ENCODE assay signal across 9 mouse cellular contexts in genomic region chr1:152555944-152556573, GRCm38 (mm10).
DNase-seq lines count a peak whose midpoint lies in the region; ATAC-seq and TF ChIP-seq lines count a peak whose summit lies in the region.
"Had no signal": no experiment of that assay in that cellular context is flagged by ENCODE, and none has a peak within 500 bp of the region (broad histone marks: within the 10 kb centered on the region; RNA-seq: fewer than 3 reads in every experiment).

No protein-coding gene starts in this region.

- peaks cover 46% of the 10 kb centered on the region for H3K4me1 ChIP-seq in bone marrow macrophage, adult 2 months (ENCODE audit: control insufficient read depth, insufficient read depth, low read length)
- peaks cover 5% of the 10 kb centered on the region; the same call in 1 of the 2 replicates for H3K4me1 ChIP-seq in hindbrain, embryonic 11.5 days (replicated peaks; ENCODE audit: control insufficient read depth, insufficient read depth, low read length)

- ATAC-seq in hindbrain, embryonic 11.5 days (ENCODE audit: low FRiP score), result peak; percentile 83

- H3K36me3 ChIP-seq in hindbrain, embryonic 11.5 days (ENCODE audit: control insufficient read depth, insufficient read depth, low read length), result no peaks in the 10 kb centered on the region
- H3K36me3 ChIP-seq: G1E had no signal

- H3K27ac ChIP-seq in bone marrow macrophage, adult 2 months (ENCODE audit: insufficient read depth, low read depth, low read length), result peak overlapping the region; percentile 25; the same call in 1 of the 2 replicates
- no peak overlapping the region; the same call in 1 of the 2 replicates for H3K27ac ChIP-seq in hindbrain, embryonic 11.5 days (ENCODE audit: low read depth, low read length)
- peak overlapping the region; percentile 41 for H3K27ac ChIP-seq in left cerebral cortex, adult 2 months

- H3K9me3 ChIP-seq in hindbrain, embryonic 11.5 days (ENCODE audit: control insufficient read depth, low read length), result no peaks in the 10 kb centered on the region

- H3K27me3 ChIP-seq in hindbrain, embryonic 11.5 days (ENCODE audit: control insufficient read depth, insufficient read depth, low read length), result no peaks in the 10 kb centered on the region

- no peak for TF ChIP-seq POLR2A in bone marrow macrophage, adult 2 months (IDR thresholded peaks at IDR 0.05; ENCODE audit: borderline replicate concordance, low read depth, low read length)

- no peak overlapping the region for H3K4me3 ChIP-seq in bone marrow macrophage, adult 2 months (ENCODE audit: insufficient read depth, low read length)
- no peak overlapping the region for H3K4me3 ChIP-seq in hindbrain, embryonic 11.5 days (ENCODE audit: low read depth, low read length)
- no peak overlapping the region for H3K4me3 ChIP-seq in left cerebral cortex, adult 2 months

- intact Hi-C loops in left cerebral cortex, adult 2 months (cut with DNase I), result loop anchor here (5.0 kb wide), 1 partner anchor 66 kb away; no protein-coding TSS in a partner anchor

- DNase-seq in 3T3-L1 (ENCODE audit: low read depth, low spot score), result peak; percentile 98
- DNase-seq in frontal cortex, postnatal 10 days (ENCODE audit: low spot score in 2 of 2), result peak; percentile 56 to 62
- DNase-seq in hindbrain, embryonic 11.5 days (ENCODE audit: low spot score), result peak; percentile 70
- peak; percentile 37 to 47 for DNase-seq in left cerebral cortex, adult 2 months (ENCODE audit: extremely low spot score in 1 of 2, low spot score in 2 of 2)
- peak; percentile 78 for DNase-seq in lung, postnatal 25 days (ENCODE audit: low spot score)
- peak; percentile 38 for DNase-seq in right cerebral cortex, postnatal 14 days
- DNase-seq in thymus, postnatal 36 days, result no peak

- no peak for TF ChIP-seq CTCF in bone marrow macrophage, adult 2 months (IDR thresholded peaks at IDR 0.05; ENCODE audit: low read depth, low read length)
- TF ChIP-seq CTCF in left cerebral cortex, adult 2 months (IDR thresholded peaks at IDR 0.05), result no peak

- no peak overlapping the region for H3K9ac ChIP-seq in hindbrain, embryonic 11.5 days (ENCODE audit: low read depth, low read length)

- 19% methylated on average over 7 of the region's 7 CpGs for WGBS in hindbrain, embryonic 11.5 days

- no peak overlapping the region for H3K4me2 ChIP-seq in hindbrain, embryonic 11.5 days (replicated peaks; ENCODE audit: low read depth, low read length)

Comparison
In these comparisons a context has a peak if more than half of its experiments do, and no peak if none do; other contexts are left out.
1. DNase-seq: peak in 3T3-L1 (single experiment), frontal cortex, postnatal 10 days (2 of 2), hindbrain, embryonic 11.5 days (single experiment), left cerebral cortex, adult 2 months (2 of 2), lung, postnatal 25 days (single experiment) and right cerebral cortex, postnatal 14 days (single experiment); none in thymus, postnatal 36 days (0 of 2).